Mouse (Mus musculus): ENCODE measurements around the gene Rpl36a. TPM values are rescaled to one million over a fixed set of nuclear protein-coding genes. Genes with fewer than 3 reads are reported as not detected.

The Rpl36a gene
- total and polyA plus RNA-seq, 2 experiments from 2014 or later: 169 to 311 TPM

- TF ChIP-seq CTCF (IDR thresholded peaks at IDR 0.05): no peak
- no peak for ATAC-seq (ENCODE audit: low FRiP score)
- WGBS: 83% methylated on average over 3 of the region's 3 CpGs
Measured at GRCm38 (mm10) chrX:134621685-134622084, 36.2 kb downstream of the Rpl36a start.

GRCm38 (mm10) chrX:134623350-134623749 lies 37.9 kb downstream of the Rpl36a start:
- WGBS: 86% methylated on average over 4 of the region's 4 CpGs
- no peaks in the 10 kb centered on the region for H3K9me3 ChIP-seq (ENCODE audit: low read length)
- no peaks in the 10 kb centered on the region for H3K4me1 ChIP-seq (ENCODE audit: insufficient read depth, low read length)
- no peaks in the 10 kb centered on the region for H3K36me3 ChIP-seq (ENCODE audit: insufficient read depth, low read length)
- H3K4me3 ChIP-seq (ENCODE audit: low read depth, low read length): no peak overlapping the region
- H3K4me2 ChIP-seq (ENCODE audit: low read depth, low read length, poor library complexity, severe bottlenecking): no peak overlapping the region
- TF ChIP-seq CTCF (IDR thresholded peaks at IDR 0.05): no peak
- no peak overlapping the region for H3K9ac ChIP-seq (replicated peaks; ENCODE audit: low read length, poor library complexity, severe bottlenecking)
- DNase-seq (ENCODE audit: low spot score) (no peak), ATAC-seq (ENCODE audit: low FRiP score) (no peak)
- no peak overlapping the region for H3K27ac ChIP-seq (ENCODE audit: low read depth, low read length)
- H3K27me3 ChIP-seq (ENCODE audit: insufficient read depth, low read length): no peaks in the 10 kb centered on the region; the same call in 1 of the 2 replicates

More at GRCm38 (mm10) chrX:134621685-134622084, 36.2 kb downstream of the Rpl36a start:
- H3K9me3 ChIP-seq (ENCODE audit: low read length): no peaks in the 10 kb centered on the region
- H3K27me3 ChIP-seq (ENCODE audit: insufficient read depth, low read length): no peaks in the 10 kb centered on the region; the same call in 1 of the 2 replicates
- no peaks in the 10 kb centered on the region for H3K36me3 ChIP-seq (ENCODE audit: insufficient read depth, low read length)
- no peak overlapping the region for H3K9ac ChIP-seq (replicated peaks; ENCODE audit: low read length, poor library complexity, severe bottlenecking)
- H3K4me1 ChIP-seq (ENCODE audit: insufficient read depth, low read length): no peaks in the 10 kb centered on the region
- H3K4me2 ChIP-seq (ENCODE audit: low read depth, low read length, poor library complexity, severe bottlenecking): no peak overlapping the region
- no peak overlapping the region for H3K4me3 ChIP-seq (ENCODE audit: low read depth, low read length)
- no peak for DNase-seq (ENCODE audit: low spot score)
- H3K27ac ChIP-seq (ENCODE audit: low read depth, low read length): no peak overlapping the region

- H3K4me2 ChIP-seq (ENCODE audit: low read depth, low read length, poor library complexity, severe bottlenecking): no peak overlapping the region
- no peak for TF ChIP-seq CTCF (IDR thresholded peaks at IDR 0.05)
- no peaks in the 10 kb centered on the region for H3K36me3 ChIP-seq (ENCODE audit: insufficient read depth, low read length)
- no peak overlapping the region for H3K4me3 ChIP-seq (ENCODE audit: low read depth, low read length)
- no peaks in the 10 kb centered on the region for H3K4me1 ChIP-seq (ENCODE audit: insufficient read depth, low read length)
- H3K27ac ChIP-seq (ENCODE audit: low read depth, low read length): no peak overlapping the region
- H3K27me3 ChIP-seq (ENCODE audit: insufficient read depth, low read length): no peaks in the 10 kb centered on the region; the same call in 1 of the 2 replicates
- no peak for ATAC-seq (ENCODE audit: low FRiP score)
- 81% methylated on average over 2 of the region's 2 CpGs for WGBS
- no peak overlapping the region for H3K9ac ChIP-seq (replicated peaks; ENCODE audit: low read length, poor library complexity, severe bottlenecking)
- no peak for DNase-seq (ENCODE audit: low spot score)
- H3K9me3 ChIP-seq (ENCODE audit: low read length): no peaks in the 10 kb centered on the region
Measured at GRCm38 (mm10) chrX:134628200-134628599, 42.7 kb downstream of the Rpl36a start.

- H3K4me1 ChIP-seq (ENCODE audit: insufficient read depth, low read length): no peaks in the 10 kb centered on the region
- DNase-seq (ENCODE audit: low spot score) (no peak), ATAC-seq (ENCODE audit: low FRiP score) (no peak)
- no peaks in the 10 kb centered on the region for H3K9me3 ChIP-seq (ENCODE audit: low read length)
- no peaks in the 10 kb centered on the region for H3K36me3 ChIP-seq (ENCODE audit: insufficient read depth, low read length)
- no peak for TF ChIP-seq CTCF (IDR thresholded peaks at IDR 0.05)
- 87% methylated on average over 5 of the region's 5 CpGs for WGBS
- no peak overlapping the region for H3K4me3 ChIP-seq (ENCODE audit: low read depth, low read length)
- H3K27ac ChIP-seq (ENCODE audit: low read depth, low read length): no peak overlapping the region
- no peaks in the 10 kb centered on the region for H3K27me3 ChIP-seq (ENCODE audit: insufficient read depth, low read length)
- H3K9ac ChIP-seq (replicated peaks; ENCODE audit: low read length, poor library complexity, severe bottlenecking): no peak overlapping the region
- H3K4me2 ChIP-seq (ENCODE audit: low read depth, low read length, poor library complexity, severe bottlenecking): no peak overlapping the region
Measured at GRCm38 (mm10) chrX:134632710-134633109, 47.3 kb downstream of the Rpl36a start.

- TF ChIP-seq CTCF (IDR thresholded peaks at IDR 0.05): no peak
- H3K9ac ChIP-seq (replicated peaks; ENCODE audit: low read length, poor library complexity, severe bottlenecking): no peak overlapping the region
Measured at GRCm38 (mm10) chrX:134635111-134635510, 49.7 kb downstream of the Rpl36a start.

GRCm38 (mm10) chrX:134635860-134636259 lies 50.4 kb downstream of the Rpl36a start:
- Histone ChIP-seq H3K9ac (replicated peaks; ENCODE audit: low read length, poor library complexity, severe bottlenecking) (no peak overlapping the region), H3K4me1 (ENCODE audit: insufficient read depth, low read length) (no peaks in the 10 kb centered on the region), H3K9me3 (ENCODE audit: low read length) (no peaks in the 10 kb centered on the region), H3K27ac (ENCODE audit: low read depth, low read length) (no peak overlapping the region), H3K27me3 (ENCODE audit: insufficient read depth, low read length) (no peaks in the 10 kb centered on the region), H3K4me2 (ENCODE audit: low read depth, low read length, poor library complexity, severe bottlenecking) (no peak overlapping the region), H3K4me3 (ENCODE audit: low read depth, low read length) (no peak overlapping the region), H3K36me3 (ENCODE audit: insufficient read depth, low read length) (no peaks in the 10 kb centered on the region)
- TF ChIP-seq CTCF (IDR thresholded peaks at IDR 0.05): no peak
- WGBS: 66% methylated on average over 3 of the region's 3 CpGs
- ATAC-seq (ENCODE audit: low FRiP score) (no peak), DNase-seq (ENCODE audit: low spot score) (no peak)

More at GRCm38 (mm10) chrX:134635111-134635510, 49.7 kb downstream of the Rpl36a start:
- H3K4me2 ChIP-seq (ENCODE audit: low read depth, low read length, poor library complexity, severe bottlenecking): no peak overlapping the region
- H3K36me3 ChIP-seq (ENCODE audit: insufficient read depth, low read length): no peaks in the 10 kb centered on the region
- DNase-seq (ENCODE audit: low spot score) (no peak), ATAC-seq (ENCODE audit: low FRiP score) (no peak)
- H3K4me1 ChIP-seq (ENCODE audit: insufficient read depth, low read length): no peaks in the 10 kb centered on the region
- H3K4me3 ChIP-seq (ENCODE audit: low read depth, low read length): no peak overlapping the region
- H3K27me3 ChIP-seq (ENCODE audit: insufficient read depth, low read length): no peaks in the 10 kb centered on the region
- no peak overlapping the region for H3K27ac ChIP-seq (ENCODE audit: low read depth, low read length)
- WGBS: 38% methylated on average over 3 of the region's 3 CpGs
- no peaks in the 10 kb centered on the region for H3K9me3 ChIP-seq (ENCODE audit: low read length)

Other genes starting within 250 kb of the Rpl36a start
- gene Drp2, start 181.1 kb upstream of the Rpl36a start, total RNA-seq (2014; rRNA removed): 37.2 and 38.3 TPM in 2 replicates
- gene Drp2, start 181.1 kb upstream of the Rpl36a start, polyA plus RNA-seq (2015; fragmentation: Nextera tagmentation; extraction: Ambion mirVana): 8.3 and 9.5 TPM in 2 replicates
- gene Taf7l, start 109.2 kb upstream of the Rpl36a start, total RNA-seq (2014; rRNA removed): not detected in 2 replicates
- 0.09 and 0.23 TPM in 2 replicates for gene Taf7l, start 109.2 kb upstream of the Rpl36a start, polyA plus RNA-seq (2015; fragmentation: Nextera tagmentation; extraction: Ambion mirVana)
- 5.3 and 11.7 TPM in 2 replicates for gene Timm8a1, start 43.8 kb upstream of the Rpl36a start, total RNA-seq (2014; rRNA removed)
- gene Timm8a1, start 43.8 kb upstream of the Rpl36a start, polyA plus RNA-seq (2015; fragmentation: Nextera tagmentation; extraction: Ambion mirVana): 35.2 and 37.4 TPM in 2 replicates
- 0.27 and 0.52 TPM in 2 replicates for gene Btk, start 2.1 kb upstream of the Rpl36a start, total RNA-seq (2014; rRNA removed)
- gene Btk, start 2.1 kb upstream of the Rpl36a start, polyA plus RNA-seq (2015; fragmentation: Nextera tagmentation; extraction: Ambion mirVana): 0.48 and 0.56 TPM in 2 replicates
- gene Gla, start 15.5 kb downstream of the Rpl36a start, total RNA-seq (2014; rRNA removed): 5.0 and 7.6 TPM in 2 replicates
- 4.6 and 5.1 TPM in 2 replicates for gene Gla, start 15.5 kb downstream of the Rpl36a start, polyA plus RNA-seq (2015; fragmentation: Nextera tagmentation; extraction: Ambion mirVana)
- 42.4 and 48.6 TPM in 2 replicates for gene Hnrnph2, start 15.5 kb downstream of the Rpl36a start, total RNA-seq (2014; rRNA removed)
- 109 and 116 TPM in 2 replicates for gene Hnrnph2, start 15.5 kb downstream of the Rpl36a start, polyA plus RNA-seq (2015; fragmentation: Nextera tagmentation; extraction: Ambion mirVana)
- gene Armcx4, start 100.9 kb downstream of the Rpl36a start, total RNA-seq (2014; rRNA removed): 15.0 and 21.4 TPM in 2 replicates
- gene Armcx4, start 100.9 kb downstream of the Rpl36a start, polyA plus RNA-seq (2015; fragmentation: Nextera tagmentation; extraction: Ambion mirVana): 4.5 and 6.0 TPM in 2 replicates
- gene Armcx1, start 132.3 kb downstream of the Rpl36a start, total RNA-seq (2014; rRNA removed): 41.0 and 70.2 TPM in 2 replicates
- 58.9 and 62.5 TPM in 2 replicates for gene Armcx1, start 132.3 kb downstream of the Rpl36a start, polyA plus RNA-seq (2015; fragmentation: Nextera tagmentation; extraction: Ambion mirVana)
- gene Armcx6, start 165.8 kb downstream of the Rpl36a start, total RNA-seq (2014; rRNA removed): 40.0 and 40.1 TPM in 2 replicates
- 49.0 and 51.4 TPM in 2 replicates for gene Armcx6, start 165.8 kb downstream of the Rpl36a start, polyA plus RNA-seq (2015; fragmentation: Nextera tagmentation; extraction: Ambion mirVana)
- gene Armcx3, start 170.9 kb downstream of the Rpl36a start, total RNA-seq (2014; rRNA removed): 49.4 and 72.0 TPM in 2 replicates
- 75.0 and 75.2 TPM in 2 replicates for gene Armcx3, start 170.9 kb downstream of the Rpl36a start, polyA plus RNA-seq (2015; fragmentation: Nextera tagmentation; extraction: Ambion mirVana)
- 114 and 129 TPM in 2 replicates for gene Armcx2, start 223.6 kb downstream of the Rpl36a start, total RNA-seq (2014; rRNA removed)
- 85.4 and 88.1 TPM in 2 replicates for gene Armcx2, start 223.6 kb downstream of the Rpl36a start, polyA plus RNA-seq (2015; fragmentation: Nextera tagmentation; extraction: Ambion mirVana)

All from midbrain, postnatal 0 days (tissue).